Mouse (Mus musculus) kidney, postnatal 0 days (tissue): ENCODE data around the gene Vmn1r239-ps. TPM values are rescaled to one million over a fixed set of nuclear protein-coding genes. Genes with fewer than 3 reads are reported as not detected.
"Not testable (repeated sequence)": the region's sequence is repeated elsewhere in the genome, so short reads cannot be mapped to it uniquely, and the experiment has no call there.

ENCODE experiments used
- ATAC-seq: fragments of 200-750 bp; cut with Nextera tagmentation; replicated peaks from 2 replicates; pipeline ENCODE4 v1.8.0; 2017; ENCODE audit warnings: low read depth, moderate number of reproducible peaks, moderate TSS enrichment, moderate library complexity; ENCODE audit not compliant: low FRiP score
- DNase-seq: peaks from one replicate; pipeline ENCODE4 v3.0.0-alpha.2; 2016; ENCODE audit warnings: low spot score
- H3K27ac ChIP-seq: fragments of 300-500 bp; sonication (generic); 2 replicates; pipeline ENCODE4 v1.5.1; 2014; ENCODE audit warnings: mild to moderate bottlenecking
- H3K27me3 ChIP-seq: fragments of 300-500 bp; sonication (generic); 2 replicates; pipeline ENCODE4 v1.6.1; 2014; ENCODE audit warnings: low read length, mixed read lengths; ENCODE audit not compliant: insufficient read depth
- H3K36me3 ChIP-seq: fragments of 300-500 bp; sonication (generic); 2 replicates; pipeline ENCODE4 v1.6.1; 2014; ENCODE audit warnings: low read length, mixed read lengths; ENCODE audit not compliant: insufficient read depth
- H3K4me1 ChIP-seq: fragments of 300-500 bp; sonication (generic); replicated peaks from 2 replicates; pipeline ENCODE4 v1.6.1; 2014; ENCODE audit warnings: antibody characterized with exemption, low read length, mixed read lengths; ENCODE audit not compliant: insufficient read depth
- H3K4me2 ChIP-seq: fragments of 300-500 bp; sonication (generic); 2 replicates; pipeline ENCODE4 v1.6.1; 2014; ENCODE audit warnings: mild to moderate bottlenecking, low read length, moderate library complexity, mixed read lengths
- H3K4me3 ChIP-seq: fragments of 300-500 bp; sonication (generic); replicated peaks from 2 replicates; pipeline ENCODE4 v1.5.1; 2014; ENCODE audit warnings: low read depth, low read length
- H3K9ac ChIP-seq: fragments of 300-500 bp; sonication (generic); 2 replicates; pipeline ENCODE4 v1.6.1; 2014; ENCODE audit warnings: low read depth, low read length
- H3K9me3 ChIP-seq: fragments of 300-500 bp; sonication (generic); replicated peaks from 2 replicates; pipeline ENCODE4 v1.6.1; 2016; ENCODE audit warnings: low read length, inconsistent platforms, mixed read lengths
- CTCF ChIP-seq: IDR thresholded peaks from 2 replicates; pipeline ENCODE4 v1.5.1; 2016; ENCODE audit warnings: antibody characterized with exemption, low read depth, mild to moderate bottlenecking, moderate library complexity
- WGBS: fragments of 180-500 bp; shearing (Covaris S2); extraction: QIAGEN DNeasy Blood & Tissue Kit; methylation state at CpG from one replicate; pipeline ENCODE4 v1.1.7; 2014; 5-methylcytosine and 5-hydroxymethylcytosine counted together
- polyA plus RNA-seq: library from polyadenylated mRNA; unstranded; fragments of >200 nt; fragmentation: Nextera tagmentation; extraction: Ambion mirVana; gene quantifications from 2 replicates; pipeline ENCODE4 v1.2.1, GENCODE M21; 2015

Vmn1r239-ps gene
- polyA plus RNA-seq = not detected in 2 replicates

DNA sequence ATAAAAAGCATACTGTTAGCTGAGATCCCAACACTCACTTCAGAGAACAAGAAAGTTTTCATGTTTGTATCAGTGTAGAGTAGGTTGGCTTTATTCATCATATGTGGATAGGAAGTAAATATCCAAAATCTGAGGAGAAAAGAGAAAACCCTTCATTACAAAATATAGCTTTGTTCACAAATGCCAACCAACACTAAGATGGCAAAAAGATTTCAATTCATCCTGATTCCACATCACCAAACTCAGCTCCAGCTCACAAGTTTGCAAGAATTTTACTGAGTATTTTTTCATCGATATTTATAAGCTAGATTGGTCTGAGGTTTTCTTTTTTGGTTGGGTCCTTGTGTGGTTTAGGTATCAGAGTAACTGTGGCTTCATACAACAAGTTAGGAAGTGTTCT lies at the start of gene Vmn1r239-ps:
Gene Vmn1r239-ps, minus strand, starts transcription at position 101 of the 400 bp plus-strand sequence.
- H3K4me1 ChIP-seq = not testable (repeated sequence)
- WGBS = 91% methylated on average over 1 of the region's 1 CpGs

DNA sequence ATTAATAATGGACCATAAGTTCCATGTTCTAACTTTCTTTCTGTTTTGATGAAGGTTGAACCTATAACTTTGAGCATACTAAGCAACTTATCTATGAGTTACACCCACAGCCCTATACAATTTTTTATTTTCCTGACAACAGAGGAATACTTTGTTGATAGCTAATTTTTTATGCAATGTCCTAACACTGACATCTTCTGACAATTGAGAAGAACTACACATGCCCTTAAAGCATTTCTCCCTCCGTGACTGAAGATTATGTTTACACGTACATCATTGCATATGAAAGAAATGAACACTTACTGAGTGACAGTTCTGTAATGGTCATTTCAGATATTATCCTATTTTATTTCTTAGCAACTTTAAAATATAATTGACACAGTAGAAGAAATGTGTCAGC lies 36.0 kb upstream of the Vmn1r239-ps start:
- H3K4me2 ChIP-seq = no peak overlapping the region
- WGBS = 77% methylated on average over 2 of the region's 2 CpGs

More for the DNA sequence above, at the start of gene Vmn1r239-ps:
- not testable (repeated sequence) for H3K9ac ChIP-seq, H3K36me3 ChIP-seq, H3K27ac ChIP-seq, H3K27me3 ChIP-seq, ATAC-seq, H3K4me2 ChIP-seq, H3K9me3 ChIP-seq, DNase-seq, H3K4me3 ChIP-seq

DNA sequence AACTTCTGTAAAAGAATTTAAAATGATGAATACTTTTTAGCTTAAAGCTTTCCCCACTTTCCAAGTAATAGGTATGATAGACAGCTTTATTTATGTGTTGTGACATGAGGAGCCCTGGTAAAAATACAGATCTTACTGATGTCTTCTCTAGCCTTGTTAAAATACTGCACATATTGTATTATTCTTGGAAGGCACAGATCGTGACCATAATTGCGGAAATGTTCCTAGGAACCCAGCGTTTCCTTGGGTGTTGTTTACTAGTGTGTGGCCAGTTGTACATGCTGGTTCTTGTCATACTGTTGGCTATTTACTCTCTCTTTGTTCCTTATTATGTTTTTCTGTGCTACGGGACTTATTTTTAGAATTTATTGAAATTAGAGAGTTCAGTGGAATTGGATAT lies 10.1 kb downstream of the Vmn1r239-ps start:
- Histone ChIP-seq H3K27me3 (no peaks in the 10 kb centered on the region), H3K9me3 (no peaks in the 10 kb centered on the region), H3K4me1 (no peaks in the 10 kb centered on the region), H3K27ac (no peak overlapping the region), H3K4me2 (no peak overlapping the region), H3K4me3 (no peak overlapping the region), H3K36me3 (no peaks in the 10 kb centered on the region), H3K9ac (no peak overlapping the region)
- DNase-seq (peak; percentile 83), ATAC-seq (no peak; the same call in 1 of the 2 replicates)
- 72% methylated on average over 4 of the region's 4 CpGs for WGBS
- TF ChIP-seq CTCF = no peak

More for the DNA sequence above, 36.0 kb upstream of the Vmn1r239-ps start:
- H3K4me3 ChIP-seq = no peak overlapping the region
- peak; percentile 53 for TF ChIP-seq CTCF
- ATAC-seq = no peak
- H3K36me3 ChIP-seq = no peaks in the 10 kb centered on the region
- H3K9ac ChIP-seq = no peak overlapping the region
- DNase-seq = peak; percentile 24
- H3K9me3 ChIP-seq = no peaks in the 10 kb centered on the region
- no peak overlapping the region for H3K27ac ChIP-seq
- H3K27me3 ChIP-seq = no peaks in the 10 kb centered on the region
- H3K4me1 ChIP-seq = no peaks in the 10 kb centered on the region

DNA sequence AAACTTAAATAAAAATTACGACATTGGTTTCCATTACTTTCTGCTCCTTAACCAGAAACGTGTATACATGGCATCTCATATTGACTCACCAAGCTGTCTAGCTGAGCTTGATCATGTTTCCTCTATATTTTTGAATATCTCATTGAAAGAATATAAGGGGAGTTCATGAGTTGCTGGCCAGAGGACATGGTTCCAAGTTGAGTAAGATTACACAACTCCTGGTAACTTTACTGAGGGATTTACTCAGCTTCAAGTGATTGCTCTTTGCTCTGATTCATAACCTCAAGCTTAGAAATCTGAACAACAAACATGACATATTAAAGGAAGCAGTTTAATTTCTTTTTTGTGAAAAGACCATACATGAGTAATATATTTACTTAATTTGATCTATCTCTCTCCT lies 18.1 kb downstream of the Vmn1r239-ps start:
- no peak for TF ChIP-seq CTCF
- no peak overlapping the region for H3K4me2 ChIP-seq
- no peak overlapping the region for H3K27ac ChIP-seq
- H3K36me3 ChIP-seq = no peaks in the 10 kb centered on the region
- no peak overlapping the region for H3K4me3 ChIP-seq
- no peak overlapping the region for H3K9ac ChIP-seq
- no peaks in the 10 kb centered on the region for H3K27me3 ChIP-seq
- ATAC-seq = no peak
- H3K4me1 ChIP-seq = no peaks in the 10 kb centered on the region
- no peaks in the 10 kb centered on the region for H3K9me3 ChIP-seq
- no peak for DNase-seq
- WGBS = 76% methylated on average over 2 of the region's 2 CpGs

DNA sequence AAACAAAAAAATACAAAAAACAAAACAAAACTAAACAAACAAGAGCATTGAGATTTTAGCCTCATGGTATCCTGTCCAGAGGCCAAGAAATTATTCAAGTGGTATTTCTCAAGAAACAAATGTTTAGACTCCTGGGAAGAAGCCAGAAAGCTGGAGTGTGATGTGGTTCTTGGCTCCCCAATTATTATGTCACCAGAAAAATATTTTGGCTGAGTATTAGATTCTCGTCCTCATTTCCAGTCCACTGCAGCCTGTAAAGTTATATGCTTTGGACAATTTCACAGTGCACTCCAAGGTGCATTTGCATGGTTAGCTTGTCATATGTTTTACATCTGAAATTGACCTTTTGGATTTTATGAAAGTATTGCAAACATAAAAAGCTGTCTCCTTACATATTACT lies 23.8 kb downstream of the Vmn1r239-ps start:
- DNase-seq = peak; percentile 58

DNA sequence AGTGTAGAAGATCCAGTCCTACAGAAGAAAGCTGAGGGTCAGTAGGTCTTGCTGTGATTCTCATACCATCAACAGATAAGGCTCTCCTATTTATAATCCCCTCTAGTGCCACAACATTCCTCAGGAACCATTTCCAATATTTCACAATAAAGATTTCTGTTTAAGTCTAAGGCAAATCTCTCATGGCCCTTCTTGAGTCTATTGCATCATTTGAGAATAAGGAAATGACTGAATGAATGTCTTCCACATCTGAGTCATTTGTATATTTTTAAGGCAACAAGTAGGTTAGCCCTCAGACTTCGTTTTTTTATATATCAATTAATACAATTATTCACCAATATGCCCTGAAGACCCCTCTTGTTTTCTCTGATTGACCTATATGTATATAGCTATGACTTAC lies 24.4 kb downstream of the Vmn1r239-ps start, which contains the start of gene Il13ra2:
Gene Il13ra2, minus strand, starts transcription at position 64 of the 400 bp plus-strand sequence.
- Histone ChIP-seq H3K9ac (no peak within 1 kb of the TSS), H3K27ac (no peak within 1 kb of the TSS), H3K4me1 (no peaks in the 10 kb centered on the region), H3K4me3 (no peak within 1 kb of the TSS), H3K4me2 (no peak within 1 kb of the TSS), H3K9me3 (no peaks in the 10 kb centered on the region), H3K36me3 (no peaks in the 10 kb centered on the region), H3K27me3 (no peaks in the 10 kb centered on the region)
- no peak for TF ChIP-seq CTCF
- WGBS = 61% methylated on average over 1 of the region's 1 CpGs
- no peak for DNase-seq
- no peak for ATAC-seq

More for the DNA sequence above, 23.8 kb downstream of the Vmn1r239-ps start:
- no peaks in the 10 kb centered on the region for H3K4me1 ChIP-seq
- no peak for TF ChIP-seq CTCF
- H3K36me3 ChIP-seq = no peaks in the 10 kb centered on the region
- no peak overlapping the region for H3K4me2 ChIP-seq
- H3K4me3 ChIP-seq = no peak overlapping the region
- no peak overlapping the region for H3K9ac ChIP-seq
- no peak overlapping the region for H3K27ac ChIP-seq
- H3K9me3 ChIP-seq = no peaks in the 10 kb centered on the region
- ATAC-seq = no peak
- 55% methylated on average over 1 of the region's 1 CpGs for WGBS
- H3K27me3 ChIP-seq = no peaks in the 10 kb centered on the region

Other genes with a start within 250 kb of the Vmn1r239-ps start
- gene Il13ra2, start 24.5 kb downstream of the Vmn1r239-ps start, polyA plus RNA-seq = 0.09 and 0.43 TPM in 2 replicates
- 5.2 and 5.8 TPM in 2 replicates for gene Lrch2, start 100.4 kb upstream of the Vmn1r239-ps start, polyA plus RNA-seq